Mouse (Mus musculus) bone marrow macrophage, adult 2 months (primary cell): ENCODE data around the gene Gm5795. TPM values are rescaled to one million over a fixed set of nuclear protein-coding genes. Genes with fewer than 3 reads are reported as not detected.
"Not testable (repeated sequence)": the region's sequence is repeated elsewhere in the genome, so short reads cannot be mapped to it uniquely, and the experiment has no call there.

Source experiments
- H3K27ac ChIP-seq: 2 replicates; pipeline ENCODE4 v1.5.1; 2012; ENCODE audit warnings: low read depth, low read length; ENCODE audit not compliant: insufficient read depth
- H3K4me1 ChIP-seq: 2 replicates; pipeline ENCODE4 v1.6.1; 2012; ENCODE audit warnings: low read length; ENCODE audit not compliant: control insufficient read depth, insufficient read depth
- H3K4me3 ChIP-seq: 2 replicates; pipeline ENCODE4 v1.5.1; 2012; ENCODE audit warnings: mild to moderate bottlenecking, low read length, moderate library complexity; ENCODE audit not compliant: insufficient read depth
- polyA plus RNA-seq: library from polyadenylated mRNA; stranded (reverse); fragments of >200 nt; gene quantifications from 2 replicates; pipeline ENCODE4 v1.2.4, GENCODE M21; 2012; ENCODE audit not compliant: missing spikeins, insufficient read depth, insufficient read length

Gene Gm5795
- polyA plus RNA-seq = not detected in 2 replicates

- H3K4me3 ChIP-seq, H3K4me1 ChIP-seq, H3K27ac ChIP-seq: not testable (repeated sequence)
These were observed at the start of gene Gm5795 for GRCm38 (mm10) chr14:3187955-3188354. Gene Gm5795, plus strand, starts transcription at chr14:3188255.

GRCm38 (mm10) chr14:3208272-3209152, 20.5 kb downstream of the Gm5795 start, which contains the start of gene D830030K20Rik:
Gene D830030K20Rik, plus strand, starts transcription at chr14:3208488.
- not testable (repeated sequence) for H3K4me3 ChIP-seq, H3K27ac ChIP-seq, H3K4me1 ChIP-seq

GRCm38 (mm10) chr14:3209367-3209766, 21.3 kb downstream of the Gm5795 start:
- H3K4me1 ChIP-seq, H3K27ac ChIP-seq, H3K4me3 ChIP-seq: not testable (repeated sequence)

Other genes starting within 250 kb of the Gm5795 start
- gene Gm2888, start 158.3 kb upstream of the Gm5795 start, polyA plus RNA-seq = not detected in 2 replicates
- not detected in 2 replicates for gene Gm2897, start 139.0 kb upstream of the Gm5795 start, polyA plus RNA-seq
- gene Gm10340, start 54.3 kb upstream of the Gm5795 start, polyA plus RNA-seq = not detected in 2 replicates
- not detected in 2 replicates for gene D830030K20Rik, start 20.2 kb downstream of the Gm5795 start, polyA plus RNA-seq
- gene Gm2956, start 144.4 kb downstream of the Gm5795 start, polyA plus RNA-seq = not detected in 2 replicates
- not detected in 2 replicates for gene Gm10413, start 206.8 kb downstream of the Gm5795 start, polyA plus RNA-seq
- not detected in 2 replicates for gene Gm10409, start 224.4 kb downstream of the Gm5795 start, polyA plus RNA-seq
- gene Gm3005, start 239.8 kb downstream of the Gm5795 start, polyA plus RNA-seq = not detected in 2 replicates